Mouse (Mus musculus): ENCODE measurements around the gene Thrsp. TPM values are rescaled to one million over a fixed set of nuclear protein-coding genes. Genes with fewer than 3 reads are reported as not detected.
"Not testable (repeated sequence)": the region's sequence is repeated elsewhere in the genome, so short reads cannot be mapped to it uniquely, and the experiment has no call there.

Thrsp gene
- 1,000 to 10,000 TPM in 1 of 2 experiments, 100 to 1,000 TPM in 1; 749 to 1,266 TPM for total RNA-seq (2021)
- long read RNA-seq, experiment 1, transcript Thrsp-201 (2 exons, 1,277 nt): major isoform, 1,740 of 2,081 reads
- long read RNA-seq, experiment 1, partial matches to known transcripts: 330 of 2,081 reads
- long read RNA-seq, experiment 1, other reads (novel, unspliced or antisense): 11 of 2,081 reads
- long read RNA-seq, experiment 2, transcript Thrsp-201 (2 exons, 1,277 nt): major isoform, 1,094 of 1,345 reads
- long read RNA-seq, experiment 2, partial matches to known transcripts: 243 of 1,345 reads
- long read RNA-seq, experiment 2, other reads (novel, unspliced or antisense): 8 of 1,345 reads

DNA sequence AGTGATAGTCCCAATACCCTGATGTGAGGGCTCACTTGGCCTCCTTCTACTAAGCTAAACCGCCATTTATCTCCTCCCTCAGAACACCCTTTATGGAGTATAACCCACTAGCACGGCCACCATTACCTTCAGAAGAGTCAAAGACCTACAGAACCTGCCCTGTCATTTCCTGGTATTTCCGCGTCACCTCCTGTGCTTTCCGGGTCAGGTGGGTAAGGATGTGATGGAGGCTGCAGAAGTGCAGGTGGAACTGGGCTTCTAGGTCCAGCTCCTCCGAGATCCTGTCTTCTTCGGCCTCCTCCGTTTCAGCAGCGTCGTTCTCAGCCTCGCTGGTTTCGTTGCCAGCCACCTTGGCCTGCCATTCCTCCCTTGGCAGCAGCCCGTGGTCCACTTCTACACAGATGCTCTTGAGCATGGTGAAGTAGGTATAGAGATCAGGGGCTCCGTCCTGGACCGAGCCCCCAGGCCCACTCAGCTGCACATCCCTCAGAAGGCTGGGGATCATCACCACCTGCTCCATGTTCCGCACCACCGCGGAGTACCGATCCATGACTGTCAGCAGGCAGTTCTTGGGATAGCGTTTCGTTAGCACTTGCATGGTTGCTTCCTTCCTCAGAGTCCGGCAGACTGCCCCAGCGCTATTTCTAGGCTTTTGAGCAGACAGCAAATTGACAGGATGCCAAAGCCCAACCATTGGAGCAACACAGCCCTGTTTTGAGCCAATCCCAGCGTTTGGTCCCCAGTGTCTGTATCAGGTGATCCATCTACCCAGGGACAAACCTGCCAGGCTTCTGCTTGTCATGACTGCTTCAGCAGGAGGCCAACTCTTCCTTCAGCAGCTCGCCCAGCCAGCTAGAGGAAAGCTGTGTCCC lies at the start of gene Thrsp:
Thrsp (minus strand) TSS at position 825 of the 872 bp plus-strand sequence.
- peak; percentile 83 to 85 for DNase-seq

DNA sequence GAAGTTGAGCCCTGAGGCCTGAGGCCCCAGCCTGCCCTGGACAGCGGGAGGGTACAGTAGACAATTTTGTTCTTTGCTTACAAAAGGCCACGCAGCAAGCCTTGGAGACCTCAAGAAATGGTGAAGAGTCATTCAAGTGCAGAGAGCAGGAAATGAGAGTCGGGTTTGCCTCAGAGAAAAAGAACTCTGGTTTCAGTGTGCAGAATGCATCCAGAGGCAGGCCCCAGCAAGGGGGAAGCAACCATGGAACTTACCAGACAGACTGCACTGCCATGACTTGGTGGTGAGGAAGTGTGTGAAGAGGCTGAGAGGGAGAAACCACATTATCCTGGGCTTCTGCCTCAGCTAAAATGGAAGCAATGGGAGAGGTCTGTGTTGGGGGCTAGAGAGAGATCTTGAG lies 38.0 kb upstream of the Thrsp start:
- DNase-seq: no peak

DNA sequence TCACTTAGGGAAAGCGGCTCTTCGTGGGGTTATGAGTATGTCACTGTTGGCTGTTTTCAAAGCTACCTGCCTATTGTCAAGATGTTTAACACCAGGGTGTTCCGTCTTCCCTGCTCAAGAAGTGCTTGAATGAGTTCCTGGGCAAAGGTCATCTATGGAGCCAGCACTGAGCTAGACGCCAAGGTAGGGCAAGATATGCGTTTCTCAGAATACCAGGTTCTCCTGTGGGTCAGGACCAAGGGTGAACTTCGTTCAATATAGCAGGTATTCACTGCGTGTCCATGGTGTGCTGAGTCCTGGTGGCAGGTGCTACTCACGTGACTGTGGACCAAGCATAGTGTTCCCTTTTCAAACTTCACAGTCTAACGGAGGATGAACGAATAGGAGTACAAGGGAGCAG lies 37.3 kb upstream of the Thrsp start:
- DNase-seq: no peak

DNA sequence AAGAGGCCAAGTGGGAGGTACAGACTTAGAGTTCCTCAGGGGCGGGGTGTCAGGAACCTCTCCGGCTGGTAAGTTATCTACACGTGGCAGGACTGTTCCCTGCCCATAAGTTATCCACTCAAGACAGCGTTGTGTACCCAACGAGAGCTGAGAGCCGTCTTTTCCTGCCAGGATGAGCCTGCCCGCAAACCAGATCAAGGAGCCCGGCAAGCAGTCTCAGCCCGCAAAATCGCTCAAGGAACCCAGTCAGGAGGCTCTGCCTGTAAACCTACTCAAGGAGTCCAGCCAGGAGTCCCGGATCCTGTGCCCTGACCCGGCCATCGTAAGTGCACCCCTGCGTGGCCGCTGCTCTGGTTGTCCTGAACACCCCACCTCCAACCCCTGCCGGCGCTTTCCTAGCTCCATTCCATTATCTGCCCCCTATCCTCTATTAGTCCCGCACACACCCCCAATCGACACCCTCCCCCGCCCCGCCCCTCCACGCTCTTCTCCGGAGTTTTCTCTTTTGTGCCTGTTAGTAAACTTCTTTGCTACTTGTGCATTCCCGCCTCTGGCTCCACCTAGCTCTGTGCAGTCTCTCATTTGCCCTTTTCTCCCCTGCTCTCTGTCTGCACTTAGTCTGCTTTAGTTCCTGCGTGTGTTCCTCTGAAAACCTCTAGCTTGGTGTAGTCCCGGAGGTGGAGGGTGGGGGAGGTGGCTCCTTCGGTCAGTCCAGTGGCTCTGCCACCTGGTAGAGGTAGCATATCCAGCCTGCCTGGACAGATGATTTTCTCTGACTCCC lies 35.8 kb upstream of the Thrsp start:
- peak; percentile 23 to 45 for DNase-seq

DNA sequence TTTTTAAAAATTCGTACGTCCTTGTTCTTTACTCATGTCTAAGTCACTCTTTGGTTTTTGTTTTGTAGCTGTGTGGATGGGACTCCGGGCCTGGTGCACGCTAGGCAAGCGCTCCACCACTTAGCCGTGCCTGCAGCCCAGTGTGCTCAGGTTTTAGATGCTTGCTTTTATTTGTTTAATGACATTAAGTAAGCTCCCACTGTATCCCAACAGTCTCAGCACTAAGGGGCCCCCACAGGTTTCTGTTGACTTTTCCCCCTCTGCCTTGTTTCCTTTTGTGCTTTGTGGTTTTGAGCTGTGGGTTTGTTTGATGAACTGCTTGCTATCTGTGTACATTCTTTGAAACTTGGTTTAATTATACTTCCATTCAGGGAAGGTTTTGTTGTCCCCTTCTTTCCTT lies 34.7 kb upstream of the Thrsp start:
- no peak for DNase-seq

DNA sequence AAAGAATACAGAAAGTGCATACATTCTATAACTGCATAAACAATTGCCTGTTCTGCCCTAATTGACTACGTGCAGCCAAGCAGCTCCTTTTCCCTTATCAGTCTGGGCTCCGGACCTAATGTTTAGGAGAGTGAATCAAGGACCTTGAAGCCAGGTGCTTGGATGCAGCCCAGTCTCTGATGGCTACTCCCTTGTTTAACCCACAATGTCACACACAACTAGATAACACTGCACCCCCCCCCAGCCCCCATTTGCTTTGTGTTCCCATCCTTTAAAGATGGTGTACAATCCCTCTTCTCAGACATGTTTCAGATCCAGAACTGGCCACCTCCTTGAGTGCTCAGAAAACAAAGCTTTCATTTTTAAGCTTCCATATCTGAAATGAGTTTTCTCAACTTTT lies 33.5 kb upstream of the Thrsp start, which contains the start of gene Kctd14:
Kctd14 (plus strand) TSS at position 301 of the 400 bp plus-strand sequence.
- DNase-seq: not testable (repeated sequence)

DNA sequence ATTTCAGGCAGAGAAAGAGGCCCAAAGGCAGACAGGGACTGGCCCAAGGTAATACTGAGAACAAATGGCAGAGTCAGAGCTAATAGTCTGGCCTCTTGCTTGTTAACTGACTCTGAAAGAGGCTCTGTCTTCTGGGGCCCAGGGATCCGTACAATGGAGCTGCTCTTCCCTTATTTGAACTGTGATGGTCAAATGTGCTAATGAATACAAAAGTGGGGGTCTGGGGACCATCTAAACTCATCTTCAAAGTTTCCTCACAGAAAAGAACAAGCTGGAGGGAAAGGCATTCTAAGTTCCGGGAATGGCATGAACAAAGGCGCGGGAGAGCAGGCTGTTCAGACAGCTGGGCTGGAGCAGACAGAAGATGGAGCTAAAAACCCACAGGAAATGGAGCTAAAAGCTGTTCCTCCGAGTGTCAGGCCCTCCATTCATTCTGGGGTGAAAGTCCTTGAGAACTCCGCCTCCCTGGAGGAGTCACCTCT lies 29.6 kb upstream of the Thrsp start:
- DNase-seq: peak in 1 of 2 experiments; percentile 35

DNA sequence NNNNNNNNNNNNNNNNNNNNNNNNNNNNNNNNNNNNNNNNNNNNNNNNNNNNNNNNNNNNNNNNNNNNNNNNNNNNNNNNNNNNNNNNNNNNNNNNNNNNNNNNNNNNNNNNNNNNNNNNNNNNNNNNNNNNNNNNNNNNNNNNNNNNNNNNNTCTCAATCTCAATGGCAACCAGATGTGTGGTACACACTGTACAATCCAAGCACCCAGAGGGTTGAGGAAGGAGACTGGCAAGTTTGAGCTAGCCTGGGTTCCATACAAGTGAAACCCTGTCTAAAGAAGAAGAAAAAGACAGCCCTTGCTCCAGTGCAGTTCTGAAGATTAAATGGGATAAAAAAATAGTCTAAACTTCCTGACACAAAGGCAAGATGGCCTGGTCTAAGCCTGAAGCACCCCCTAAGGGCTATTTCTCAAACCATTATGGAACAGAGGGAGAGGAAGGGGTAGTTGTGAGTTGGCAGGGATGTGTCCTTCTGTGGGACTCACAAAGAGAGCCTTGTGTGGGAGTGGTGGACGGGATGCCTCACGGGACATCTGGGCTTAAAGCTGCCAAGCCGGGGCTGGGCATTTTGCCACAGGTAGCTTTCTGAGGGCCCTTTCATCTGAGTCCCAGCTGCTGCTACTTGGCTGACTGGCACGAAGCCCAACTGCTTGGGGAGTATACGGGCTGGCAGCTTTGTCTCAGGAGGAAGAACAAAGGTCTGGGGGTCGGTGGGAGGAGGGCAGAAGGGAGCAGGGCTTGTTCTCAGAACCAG lies 28.8 kb upstream of the Thrsp start:
- DNase-seq: peak; percentile 87 to 91

DNA sequence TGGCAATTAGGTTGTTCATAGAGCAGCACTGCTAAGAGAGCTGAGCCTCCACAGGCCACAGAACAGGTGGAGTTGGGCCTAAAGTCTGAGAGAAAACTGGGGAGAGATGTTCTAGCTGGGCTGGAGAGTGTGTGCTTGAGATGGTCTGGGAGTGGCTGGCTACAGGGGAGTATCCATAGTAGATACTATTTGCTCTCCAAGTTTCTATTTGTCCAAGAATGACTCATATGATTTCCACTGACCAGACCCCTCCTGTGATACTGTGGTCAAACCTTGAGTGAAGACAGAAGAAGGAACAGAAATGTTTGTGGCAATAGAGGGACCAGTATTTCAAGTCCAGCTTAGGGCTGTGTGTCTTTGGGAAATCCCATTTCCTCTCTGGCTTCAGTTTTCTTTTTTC lies 21.5 kb upstream of the Thrsp start:
- DNase-seq: no peak

DNA sequence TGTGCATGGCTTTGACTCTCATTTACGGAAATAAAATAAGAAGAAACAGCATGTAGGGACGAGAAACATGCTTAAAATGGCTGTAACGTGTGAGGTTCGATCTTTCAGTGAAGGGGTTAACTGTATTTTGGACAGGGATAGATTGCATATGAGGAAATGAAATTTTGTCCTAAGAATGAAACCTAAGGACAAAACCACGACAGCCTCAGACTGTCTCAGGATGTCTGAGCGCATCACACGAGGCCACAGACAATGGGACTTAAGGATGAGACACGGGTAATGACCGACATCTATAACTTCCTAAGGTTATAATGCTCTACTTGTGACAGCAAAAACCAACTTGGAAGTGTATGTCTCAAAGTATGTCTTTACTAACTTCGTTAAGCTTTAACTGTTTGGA lies 17.0 kb upstream of the Thrsp start:
- DNase-seq: no peak

DNA sequence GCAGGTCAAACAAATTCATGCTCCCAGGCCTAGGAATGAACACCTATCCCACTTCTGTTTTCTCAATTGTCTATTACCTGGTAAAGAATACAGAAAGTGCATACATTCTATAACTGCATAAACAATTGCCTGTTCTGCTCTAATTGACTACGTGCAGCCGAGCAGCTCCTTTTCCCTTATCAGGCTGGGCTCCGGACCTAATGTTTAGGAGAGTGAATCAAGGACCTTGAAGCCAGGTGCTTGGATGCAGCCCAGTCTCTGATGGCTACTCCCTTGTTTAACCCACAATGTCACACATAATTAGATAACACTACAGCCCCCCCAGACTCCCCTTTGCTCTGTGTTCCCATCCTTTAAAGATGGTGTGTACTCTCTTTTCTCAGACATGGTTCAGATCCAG lies 16.0 kb upstream of the Thrsp start:
- not testable (repeated sequence) for DNase-seq

DNA sequence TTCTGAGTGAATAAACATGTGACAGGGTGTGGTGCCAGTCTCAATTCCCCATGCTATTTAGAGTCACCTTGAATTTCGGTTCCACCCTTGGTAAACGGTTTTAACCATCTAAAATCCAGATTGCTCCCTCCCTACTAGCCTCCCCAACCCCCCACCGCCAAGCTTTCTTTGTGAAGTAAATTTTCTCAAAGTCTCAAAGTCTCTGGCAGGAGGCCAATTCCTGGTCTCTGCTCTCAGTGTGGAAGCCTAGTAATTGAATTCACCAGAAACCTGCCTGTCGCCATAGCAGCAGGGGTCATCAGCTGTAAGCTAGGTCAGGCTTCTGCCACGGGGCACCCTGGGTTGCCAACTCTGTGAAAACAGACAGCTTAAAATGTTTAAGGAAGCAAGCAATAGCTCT lies 12.2 kb upstream of the Thrsp start:
- DNase-seq: peak in 1 of 2 experiments; percentile 58

DNA sequence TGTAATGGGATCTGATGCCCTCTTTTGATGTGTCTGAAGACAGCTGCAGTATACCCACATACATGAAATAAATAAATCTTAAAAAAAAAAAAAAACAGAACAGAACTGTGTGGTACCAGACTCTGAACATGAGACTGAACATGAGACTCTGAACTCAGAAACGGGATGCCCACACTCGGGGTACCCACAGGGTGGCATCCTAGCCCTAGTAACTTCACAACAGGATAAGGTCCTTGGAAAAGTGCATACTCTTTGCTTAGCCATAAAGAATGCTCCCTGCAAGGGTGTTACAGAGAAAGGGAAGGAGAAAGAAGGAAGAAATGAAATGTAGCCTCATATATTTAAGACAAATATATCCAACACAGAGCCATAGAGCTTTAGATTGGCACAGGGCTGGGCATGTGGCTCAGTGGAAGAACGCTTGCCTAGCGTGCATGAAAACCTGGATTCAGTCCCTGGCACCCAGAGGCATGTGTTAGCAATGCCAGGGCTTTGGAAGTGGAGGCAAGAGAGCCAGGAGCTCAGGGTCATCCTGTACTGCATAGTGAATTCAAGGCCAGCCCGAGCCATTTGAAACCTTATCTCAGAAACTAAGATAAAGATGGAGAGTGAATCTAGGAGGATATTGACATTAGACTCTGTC lies 10.4 kb upstream of the Thrsp start:
- peak; percentile 73 to 78 for DNase-seq

DNA sequence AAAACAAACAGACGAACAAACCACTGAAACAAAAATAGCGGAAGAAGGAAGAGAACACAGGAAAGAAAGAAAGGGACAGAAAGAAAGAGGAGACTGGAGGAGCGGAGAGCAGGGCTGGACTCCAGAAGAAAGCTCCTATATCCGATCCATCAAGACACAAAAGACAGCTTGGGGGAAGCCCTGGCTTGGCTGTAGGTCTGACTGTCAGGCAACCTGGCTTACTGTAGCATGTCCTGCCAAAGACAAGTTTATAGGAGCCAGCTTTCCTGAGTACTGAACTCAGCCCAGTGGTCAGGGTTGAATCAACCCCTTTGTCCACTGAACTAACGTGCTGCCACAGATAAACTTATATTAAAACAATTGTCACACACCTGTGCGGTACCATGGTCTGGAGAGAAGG lies 9.8 kb upstream of the Thrsp start:
- no peak for DNase-seq

DNA sequence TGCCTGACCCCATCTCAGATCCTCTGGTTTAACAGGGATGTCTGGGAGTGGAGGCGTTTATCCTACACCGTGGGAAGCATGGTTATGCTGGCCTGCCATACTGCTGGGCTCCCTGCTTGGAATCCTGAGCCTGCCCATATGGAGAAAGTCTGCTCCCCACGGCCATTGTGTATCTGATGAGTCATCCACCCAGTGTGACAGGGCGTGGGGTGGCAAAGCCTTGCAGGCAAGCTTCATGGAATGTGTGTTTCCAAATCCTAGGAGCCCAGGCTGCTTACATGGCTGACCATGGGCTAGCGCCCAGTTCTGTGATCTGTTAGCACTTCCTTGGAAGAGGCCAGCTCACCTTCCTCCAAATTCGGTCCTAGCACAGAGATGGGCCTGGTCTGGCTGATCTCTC lies 9.0 kb upstream of the Thrsp start:
- peak; percentile 50 to 65 for DNase-seq

DNA sequence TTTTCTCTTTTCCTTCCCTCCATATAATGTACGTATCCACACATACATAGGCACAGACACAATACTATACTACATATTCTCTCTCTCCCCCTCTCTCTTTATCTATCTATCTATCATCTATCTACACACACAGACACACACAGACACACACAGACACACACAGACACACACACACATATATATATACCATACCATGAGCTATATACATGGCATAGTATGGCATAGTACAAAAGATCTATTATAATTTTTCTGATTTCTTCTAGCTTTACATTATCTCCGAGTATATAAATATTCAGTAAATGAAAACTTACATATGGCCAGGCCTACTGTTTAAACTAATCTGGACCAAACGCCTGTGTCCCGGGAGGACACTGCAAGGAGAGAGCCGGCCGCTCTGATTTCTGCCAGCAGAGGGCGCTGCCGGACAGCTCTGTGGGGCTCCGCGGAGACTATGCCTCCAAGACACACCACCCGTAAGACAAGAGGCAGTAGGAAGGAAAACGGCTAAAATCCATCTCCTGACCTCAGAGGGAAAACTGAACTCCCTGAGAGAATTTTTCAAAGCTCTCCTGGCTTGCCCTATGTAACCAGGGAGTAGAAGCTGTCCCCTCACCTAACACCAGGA lies 7.2 kb upstream of the Thrsp start:
- peak; percentile 93 to 95 for DNase-seq

DNA sequence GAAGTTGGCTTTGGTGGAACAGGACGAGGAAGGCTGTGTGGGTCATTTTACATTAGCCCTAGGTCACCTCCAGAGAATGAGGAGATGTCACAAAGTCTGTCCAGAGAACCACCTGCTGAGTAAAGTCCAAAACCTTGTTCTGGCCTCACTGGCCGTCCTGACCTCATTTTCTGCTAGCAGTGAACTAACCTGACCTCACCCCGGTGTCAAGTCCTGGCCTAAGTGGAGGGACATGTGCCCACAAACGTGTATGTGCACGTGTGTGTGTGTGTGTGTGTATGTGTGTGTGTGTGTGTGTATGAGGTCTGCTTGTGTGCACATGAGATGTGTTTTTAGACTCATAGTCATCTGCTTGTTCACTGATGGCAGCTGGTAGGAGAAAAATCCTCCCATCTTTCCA lies 6.2 kb upstream of the Thrsp start:
- no peak for DNase-seq

DNA sequence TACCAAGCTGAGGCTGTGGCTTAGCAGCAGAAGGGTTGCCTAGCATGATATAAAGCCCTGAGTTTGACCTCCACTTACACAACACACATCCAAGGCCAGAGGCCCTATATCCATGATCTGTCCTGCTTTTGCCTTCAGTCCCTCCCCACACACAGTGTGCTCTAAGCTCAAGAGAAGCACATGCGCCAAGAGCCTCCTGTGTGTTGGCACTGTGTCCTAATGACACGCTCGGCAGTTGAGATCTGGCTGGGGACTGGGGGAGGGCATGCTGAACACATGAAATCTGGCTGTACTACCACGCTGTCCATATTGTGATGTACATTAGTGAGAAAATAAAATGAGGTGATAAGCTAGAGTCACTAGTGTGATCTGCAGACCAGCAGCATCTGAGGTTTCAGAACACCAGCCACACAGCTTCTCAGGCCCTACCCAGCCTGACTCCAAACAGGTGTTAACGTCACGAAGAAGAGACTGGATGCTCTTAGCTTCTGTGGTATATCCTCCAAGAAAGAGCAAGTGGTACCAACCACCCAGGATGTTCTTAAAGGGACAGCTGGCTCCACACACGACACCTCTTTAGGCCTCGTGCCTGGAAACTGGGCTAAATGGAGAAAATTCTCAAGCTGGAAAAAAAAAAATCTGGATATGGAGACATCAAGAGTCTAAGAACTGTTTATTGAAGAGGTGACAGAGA lies 3.6 kb upstream of the Thrsp start:
- peak; percentile 78 to 79 for DNase-seq

DNA sequence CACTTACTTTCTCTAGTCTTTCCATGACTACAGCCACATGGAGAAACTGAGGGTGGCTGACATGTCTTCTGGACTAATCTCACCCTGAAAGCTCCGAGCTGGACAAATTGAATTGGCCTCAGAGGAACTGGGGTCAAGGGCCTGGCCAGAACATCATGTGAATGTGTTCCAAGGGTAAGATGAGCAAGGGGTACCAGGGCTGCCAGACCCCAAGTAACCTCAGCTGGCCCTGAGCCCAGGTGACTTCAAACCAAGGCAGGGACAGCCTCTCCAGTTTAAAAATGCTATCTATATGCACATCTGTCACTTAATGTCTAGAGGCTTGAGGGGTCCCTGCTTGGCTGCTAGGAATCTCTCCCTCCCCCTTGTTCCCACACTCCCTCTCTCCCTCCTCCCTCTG lies 2.9 kb upstream of the Thrsp start:
- peak; percentile 47 to 70 for DNase-seq

DNA sequence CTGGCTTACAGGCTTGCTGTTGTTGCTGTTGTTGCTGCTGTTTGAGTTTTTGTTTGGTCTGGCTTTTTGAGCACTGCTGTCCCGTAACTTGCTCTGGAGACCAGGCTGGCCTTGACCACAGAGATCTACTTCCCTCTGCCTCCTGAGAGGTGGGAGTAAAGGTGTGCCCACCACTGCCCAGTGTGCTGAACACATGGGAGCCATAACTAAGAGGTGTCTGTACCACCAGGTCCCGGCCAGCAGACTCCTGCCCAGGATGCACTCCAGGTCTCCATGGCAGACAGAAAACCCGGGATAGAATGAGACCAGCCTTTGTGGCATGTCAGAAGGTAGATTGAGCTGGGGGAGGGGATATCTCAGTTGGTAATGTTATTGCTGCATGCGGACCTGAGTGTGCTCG lies 1.6 kb upstream of the Thrsp start:
- no peak for DNase-seq

Data from adrenal gland, postnatal 36 days (tissue).